Mouse (Mus musculus): ENCODE measurements around the gene Tefm.

- TF ChIP-seq GATA1 (IDR thresholded peaks at IDR 0.05; ENCODE audit: borderline replicate concordance, low read length): no peak
- TF ChIP-seq FLI1 (IDR thresholded peaks at IDR 0.05; ENCODE audit: low read length): no peak
Observed at GRCm38 (mm10) chr11:80156841-80157240, 14.9 kb upstream of the Tefm start.
